Mouse (Mus musculus) adrenal gland, postnatal 14 days (tissue): ENCODE results near the gene Oaz1. TPM values are rescaled to one million over a fixed set of nuclear protein-coding genes. Genes with fewer than 3 reads are reported as not detected.

Experiments
- DNase-seq: peaks from one replicate; pipeline ENCODE4 v3.0.0; 2021; ENCODE audit warnings: mixed read lengths
- microRNA-seq, 2 experiments: library from miRNA; unstranded; fragments of <30 nt; microRNA quantifications; one replicate each; pipeline ENCODE4 v1.2.0; 2021
- total RNA-seq: library from RNA; stranded (reverse); gene quantifications from 2 replicates; pipeline ENCODE4 v1.2.3, GENCODE M21; 2021

Oaz1 gene
- total RNA-seq, 1 experiment from 2014 or later, result 741 TPM

GRCm38 (mm10) chr10:80848571-80848970 lies 22.1 kb downstream of the Oaz1 start:
- peak; percentile 79 for DNase-seq

- DNase-seq, result peak; percentile 98
These were observed 28.7 kb downstream of the Oaz1 start, which contains the start of the genes Lsm7 and Sppl2b for GRCm38 (mm10) chr10:80854913-80855748. TSS of gene Lsm7 (minus strand) at chr10:80855209. TSS of gene Sppl2b (plus strand) at chr10:80855275.

GRCm38 (mm10) chr10:80855749-80856073 lies 29.3 kb downstream of the Oaz1 start:
- DNase-seq, result peak; percentile 20

GRCm38 (mm10) chr10:80856267-80856666 lies 29.8 kb downstream of the Oaz1 start:
- peak; percentile 47 for DNase-seq

- no peak for DNase-seq
These were observed 30.5 kb downstream of the Oaz1 start for GRCm38 (mm10) chr10:80856908-80857307.

- no peak for DNase-seq
These were observed 30.9 kb downstream of the Oaz1 start for GRCm38 (mm10) chr10:80857386-80857785.

GRCm38 (mm10) chr10:80857848-80858247 lies 31.4 kb downstream of the Oaz1 start:
- DNase-seq, result no peak

- no peak for DNase-seq
These were observed 32.0 kb downstream of the Oaz1 start for GRCm38 (mm10) chr10:80858350-80858935.

GRCm38 (mm10) chr10:80862305-80862704 lies 35.8 kb downstream of the Oaz1 start:
- DNase-seq, result no peak

- no peak for DNase-seq
These were observed 38.0 kb downstream of the Oaz1 start for GRCm38 (mm10) chr10:80864446-80864845.

- DNase-seq, result no peak
These were observed 44.5 kb downstream of the Oaz1 start for GRCm38 (mm10) chr10:80870993-80871392.

GRCm38 (mm10) chr10:80871581-80871980 lies 45.1 kb downstream of the Oaz1 start, which contains the start of gene Tmprss9:
TSS of gene Tmprss9 (plus strand) at chr10:80871848.
- no peak for DNase-seq

- no peak for DNase-seq
These were observed 47.6 kb downstream of the Oaz1 start for GRCm38 (mm10) chr10:80874035-80874434.

- DNase-seq, result peak; percentile 68
These were observed 49.6 kb downstream of the Oaz1 start for GRCm38 (mm10) chr10:80876028-80876427.

GRCm38 (mm10) chr10:80876594-80876993 lies 50.1 kb downstream of the Oaz1 start:
- DNase-seq, result peak; percentile 60

Small RNA genes within 50 kb of the gene (microRNA-seq; reads per million reads assigned to microRNA genes)
- 1.3 to 2.3 reads per million in 2 experiments for gene Mir1982

Other genes starting within 250 kb of the Oaz1 start
- gene Klf16, start 249.3 kb upstream of the Oaz1 start, total RNA-seq, result 10.1 and 11.6 TPM in 2 replicates
- gene Abhd17a, start 236.3 kb upstream of the Oaz1 start, total RNA-seq, result 97.7 and 98.7 TPM in 2 replicates
- 44.2 and 50.5 TPM in 2 replicates for gene Scamp4, start 223.8 kb upstream of the Oaz1 start, total RNA-seq
- gene Adat3, start 223.8 kb upstream of the Oaz1 start, total RNA-seq, result 3.1 and 4.9 TPM in 2 replicates
- 1.6 and 2.5 TPM in 2 replicates for gene Gm49322, start 220.6 kb upstream of the Oaz1 start, total RNA-seq
- 105 and 108 TPM in 2 replicates for gene Csnk1g2, start 203.8 kb upstream of the Oaz1 start, total RNA-seq
- gene Btbd2, start 169.6 kb upstream of the Oaz1 start, total RNA-seq, result 53.5 and 58.0 TPM in 2 replicates
- gene Mknk2, start 148.5 kb upstream of the Oaz1 start, total RNA-seq, result 224 and 226 TPM in 2 replicates
- gene Mob3a, start 124.7 kb upstream of the Oaz1 start, total RNA-seq, result 12.8 and 24.1 TPM in 2 replicates
- 12.1 and 12.6 TPM in 2 replicates for gene Izumo4, start 124.5 kb upstream of the Oaz1 start, total RNA-seq
- 80.3 and 85.6 TPM in 2 replicates for gene Ap3d1, start 84.4 kb upstream of the Oaz1 start, total RNA-seq
- gene Dot1l, start 71.5 kb upstream of the Oaz1 start, total RNA-seq, result 82.3 and 90.7 TPM in 2 replicates
- 47.6 and 52.2 TPM in 2 replicates for gene Sf3a2, start 28.5 kb upstream of the Oaz1 start, total RNA-seq
- gene Plekhj1, start 28.0 kb upstream of the Oaz1 start, total RNA-seq, result 59.5 and 71.1 TPM in 2 replicates
- 0.74 and 0.94 TPM in 2 replicates for gene Amh, start 21.4 kb upstream of the Oaz1 start, total RNA-seq
- 2.8 and 3.1 TPM in 2 replicates for gene Jsrp1, start 13.2 kb upstream of the Oaz1 start, total RNA-seq
- gene Lingo3, start 17.4 kb downstream of the Oaz1 start, total RNA-seq, result 1.0 and 1.2 TPM in 2 replicates
- 35.1 and 43.3 TPM in 2 replicates for gene Lsm7, start 28.6 kb downstream of the Oaz1 start, total RNA-seq
- gene Sppl2b, start 28.6 kb downstream of the Oaz1 start, total RNA-seq, result 30.5 and 33.0 TPM in 2 replicates
- gene Tmprss9, start 45.2 kb downstream of the Oaz1 start, total RNA-seq, result 0.11 TPM in 1 of 2 replicates, not detected in the other
- 252 and 257 TPM in 2 replicates for gene Timm13, start 74.3 kb downstream of the Oaz1 start, total RNA-seq
- gene Lmnb2, start 91.6 kb downstream of the Oaz1 start, total RNA-seq, result 14.9 and 15.8 TPM in 2 replicates
- gene Gadd45b, start 103.4 kb downstream of the Oaz1 start, total RNA-seq, result 29.8 and 91.3 TPM in 2 replicates
- 5.9 and 6.2 TPM in 2 replicates for gene Gng7, start 188.3 kb downstream of the Oaz1 start, total RNA-seq
- gene Diras1, start 199.0 kb downstream of the Oaz1 start, total RNA-seq, result 2.1 and 2.3 TPM in 2 replicates
- gene Slc39a3, start 210.8 kb downstream of the Oaz1 start, total RNA-seq, result 30.3 and 30.5 TPM in 2 replicates
- 212 and 215 TPM in 2 replicates for gene Sgta, start 233.5 kb downstream of the Oaz1 start, total RNA-seq
- 56.0 and 60.6 TPM in 2 replicates for gene Thop1, start 243.4 kb downstream of the Oaz1 start, total RNA-seq